1 mouse cellular context compared by ENCODE assay signal in the genomic region with DNA sequence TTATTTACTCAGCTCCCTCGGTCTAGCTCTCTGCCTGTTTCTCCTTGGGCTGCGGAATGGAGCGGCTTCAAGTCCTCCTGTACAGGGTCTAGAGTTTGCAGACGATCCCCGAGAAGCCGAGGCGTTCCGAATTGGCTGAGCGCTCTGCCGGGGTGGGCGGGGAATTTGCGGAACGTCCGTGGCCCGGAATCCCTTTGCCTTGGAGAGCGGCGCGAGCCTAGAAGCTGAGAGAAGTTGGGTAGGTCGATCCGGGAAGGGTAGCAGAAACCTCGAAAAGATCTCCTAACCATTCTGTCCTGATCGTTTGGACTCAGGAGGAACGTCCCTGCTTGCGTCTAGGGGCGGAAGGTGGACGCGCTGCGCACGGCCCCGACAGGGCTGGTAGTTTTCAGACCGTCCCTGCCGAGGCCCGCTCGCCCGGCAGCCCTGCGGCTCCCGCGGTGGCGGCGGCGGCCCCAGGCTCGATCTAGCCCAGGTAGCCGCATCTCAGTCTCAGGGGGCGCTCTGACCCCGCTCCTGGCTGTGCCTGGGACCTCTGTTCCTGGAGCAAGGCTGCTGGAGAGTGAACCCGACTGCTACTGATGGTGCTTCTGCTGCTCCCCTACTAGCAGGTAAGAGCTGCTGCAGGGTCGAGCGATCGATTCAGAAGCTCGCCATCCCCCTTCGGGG.
A peak's percentile ranks its signal among the peaks of the same experiment; 100 is the strongest.
TF ChIP-seq lines count a peak whose summit lies in the region.

A gene (plus strand): TSS at position 199 of the 669 bp plus-strand sequence.

TF ChIP-seq in MEL, 35 proteins besides CTCF, POLR2A, EP300 and RAD21 (continued from another document):
- TF ChIP-seq TBP (IDR thresholded peaks at IDR 0.05; ENCODE audit: low read depth, low read length) (peak; percentile 47; the same call in 1 of the 2 replicates), ELF1 (IDR thresholded peaks at IDR 0.05; ENCODE audit: low read depth, low read length) (peak; percentile 50), SIN3A (IDR thresholded peaks at IDR 0.05; ENCODE audit: low read length) (peak; percentile 77), SMC3 (IDR thresholded peaks at IDR 0.05; ENCODE audit: low read depth, low read length) (no peak), MEF2A (IDR thresholded peaks at IDR 0.05; ENCODE audit: extremely low read depth, insufficient replicate concordance, low read depth, low read length, poor library complexity, severe bottlenecking) (no peak), NELFE (IDR thresholded peaks at IDR 0.05; ENCODE audit: low read depth, low read length) (peak; percentile 58), E2F4 (IDR thresholded peaks at IDR 0.05; ENCODE audit: borderline replicate concordance, low read depth, low read length) (no peak), ZKSCAN1 (IDR thresholded peaks at IDR 0.05; ENCODE audit: low read depth, low read length) (0 out of 2 replicates have a peak, but pooled peaks have one; percentile 10), GATA1 (IDR thresholded peaks at IDR 0.05; ENCODE audit: low read depth, low read length) (no peak), CHD1 (IDR thresholded peaks at IDR 0.05; ENCODE audit: low read depth, low read length) (no peak), POLR2AphosphoS2 (IDR thresholded peaks at IDR 0.05; ENCODE audit: low read length) (peak; percentile 39; the same call in 1 of the 2 replicates), MXI1 (IDR thresholded peaks at IDR 0.05; ENCODE audit: low read depth, low read length) (peak; percentile 51), RCOR1 (IDR thresholded peaks at IDR 0.05; ENCODE audit: low read depth, low read length) (no peak), POLR2AphosphoS5 (IDR thresholded peaks at IDR 0.05; ENCODE audit: borderline replicate concordance, low read depth, low read length) (no peak), TCF12 (IDR thresholded peaks at IDR 0.05; ENCODE audit: low read depth, low read length) (peak; percentile 36; the same call in 1 of the 2 replicates)
